Mouse (Mus musculus) Muller cell, postnatal 12 days (primary cell): ENCODE data around the gene Col13a1.
A peak's percentile ranks its signal among the peaks of the same experiment; 100 is the strongest.

Experiments
- DNase-seq: peaks from one replicate; pipeline ENCODE4 v3.0.0-alpha.2; 2015; ENCODE audit errors: inconsistent ontology term

Col13a1 gene

GRCm38 (mm10) chr10:61968003-61968553 lies 10.8 kb downstream of the Col13a1 start:
- DNase-seq = no peak

- no peak for DNase-seq
Observed at GRCm38 (mm10) chr10:61967207-61967606, 11.7 kb downstream of the Col13a1 start.

GRCm38 (mm10) chr10:61965386-61965841 lies 13.5 kb downstream of the Col13a1 start:
- DNase-seq = no peak

- no peak for DNase-seq
Observed at GRCm38 (mm10) chr10:61956718-61957117, 22.2 kb downstream of the Col13a1 start.

GRCm38 (mm10) chr10:61953916-61954315 lies 25.0 kb downstream of the Col13a1 start:
- DNase-seq = no peak

- no peak for DNase-seq
Observed at GRCm38 (mm10) chr10:61949542-61949941, 29.4 kb downstream of the Col13a1 start.

GRCm38 (mm10) chr10:61944386-61944785 lies 34.5 kb downstream of the Col13a1 start:
- DNase-seq = no peak

- peak; percentile 35 for DNase-seq
Observed at GRCm38 (mm10) chr10:61943480-61943879, 35.4 kb downstream of the Col13a1 start.

- DNase-seq = no peak
Observed at GRCm38 (mm10) chr10:61942719-61943118, 36.2 kb downstream of the Col13a1 start.

- no peak for DNase-seq
Observed at GRCm38 (mm10) chr10:61936211-61937121, 42.4 kb downstream of the Col13a1 start.

- no peak for DNase-seq
Observed at GRCm38 (mm10) chr10:61931678-61932077, 47.2 kb downstream of the Col13a1 start.

- DNase-seq = no peak
Observed at GRCm38 (mm10) chr10:61929901-61930300, 49.0 kb downstream of the Col13a1 start.

- DNase-seq = no peak
Observed at GRCm38 (mm10) chr10:61928725-61929651, 49.9 kb downstream of the Col13a1 start.

- no peak for DNase-seq
Observed at GRCm38 (mm10) chr10:61925691-61926090, 53.2 kb downstream of the Col13a1 start.

GRCm38 (mm10) chr10:61920655-61921365 lies 58.1 kb downstream of the Col13a1 start:
- DNase-seq = peak; percentile 47

GRCm38 (mm10) chr10:61919924-61920654 lies 58.8 kb downstream of the Col13a1 start:
- DNase-seq = peak; percentile 56

GRCm38 (mm10) chr10:61919496-61919895 lies 59.4 kb downstream of the Col13a1 start:
- peak; percentile 62 for DNase-seq

GRCm38 (mm10) chr10:61917066-61917465 lies 61.8 kb downstream of the Col13a1 start:
- DNase-seq = no peak

GRCm38 (mm10) chr10:61911770-61912169 lies 67.1 kb downstream of the Col13a1 start:
- no peak for DNase-seq

- no peak for DNase-seq
Observed at GRCm38 (mm10) chr10:61909004-61909403, 69.9 kb downstream of the Col13a1 start.

GRCm38 (mm10) chr10:61906226-61906625 lies 72.7 kb downstream of the Col13a1 start:
- DNase-seq = no peak
